Mouse (Mus musculus) testis, adult 2 months (tissue): ENCODE data around the gene Ttyh3. TPM values are rescaled to one million over a fixed set of nuclear protein-coding genes. Genes with fewer than 3 reads are reported as not detected.
A peak's percentile ranks its signal among the peaks of the same experiment; 100 is the strongest.

Experiments used
- H3K27ac ChIP-seq: fragments of 200-500 bp; 2 replicates; pipeline ENCODE4 v1.5.1; 2012; ENCODE audit warnings: low read depth, low read length; ENCODE audit not compliant: control insufficient read depth, insufficient read depth
- H3K27me3 ChIP-seq: fragments of 200-500 bp; 2 replicates; pipeline ENCODE4 v1.6.1; 2012; ENCODE audit warnings: mild to moderate bottlenecking, low read length, moderate library complexity; ENCODE audit not compliant: control insufficient read depth, insufficient read depth
- H3K36me3 ChIP-seq: fragments of 200-500 bp; 2 replicates; pipeline ENCODE4 v1.6.1; 2012; ENCODE audit warnings: mild to moderate bottlenecking, low read length; ENCODE audit not compliant: control insufficient read depth, insufficient read depth
- H3K4me1 ChIP-seq: fragments of 200-500 bp; 2 replicates; pipeline ENCODE4 v1.6.1; 2012; ENCODE audit warnings: low read length; ENCODE audit not compliant: control insufficient read depth, insufficient read depth
- H3K4me3 ChIP-seq: fragments of 200-500 bp; 2 replicates; pipeline ENCODE4 v1.5.1; 2012; ENCODE audit warnings: low read depth, mild to moderate bottlenecking, low read length, moderate library complexity, mixed read lengths; ENCODE audit not compliant: control insufficient read depth
- CTCF ChIP-seq: fragments of 200-500 bp; IDR thresholded peaks from 2 replicates; pipeline ENCODE4 v1.5.1; 2012; ENCODE audit warnings: low read depth, mild to moderate bottlenecking, inconsistent platforms, low read length, moderate library complexity; ENCODE audit not compliant: control insufficient read depth, insufficient read depth, insufficient replicate concordance
- POLR2A ChIP-seq: fragments of 200-500 bp; IDR thresholded peaks from 2 replicates; pipeline ENCODE4 v1.6.1; 2012; ENCODE audit warnings: low read depth, mild to moderate bottlenecking, inconsistent platforms, low read length, moderate library complexity; ENCODE audit not compliant: control insufficient read depth
- polyA plus RNA-seq: library from polyadenylated mRNA; depleted of rRNA; stranded (reverse); fragments of >200 nt; gene quantifications from 2 replicates; pipeline ENCODE4 v1.2.3, GENCODE M21; 2012

Gene Ttyh3
- polyA plus RNA-seq, 1 experiment: 16.2 TPM

- Histone ChIP-seq H3K4me1 (peaks cover 32% of the 10 kb centered on the region), H3K36me3 (no peaks in the 10 kb centered on the region), H3K27ac (no peak within 1 kb of the TSS; the same call in 1 of the 2 replicates), H3K4me3 (peak within 1 kb of the TSS; percentile 78), H3K27me3 (no peaks in the 10 kb centered on the region; the same call in none of the 2 replicates)
- TF ChIP-seq POLR2A: peak; percentile 2
- TF ChIP-seq CTCF: no peak
Measured at GRCm38 (mm10) chr5:140607001-140607835, 41.6 kb downstream of the Ttyh3 start, which contains the start of gene Lfng. Gene Lfng (plus strand): TSS chr5:140607320.

GRCm38 (mm10) chr5:140606386-140606785, 42.4 kb downstream of the Ttyh3 start:
- TF ChIP-seq POLR2A (no peak), CTCF (no peak)
- Histone ChIP-seq H3K4me1 (peaks cover 32% of the 10 kb centered on the region), H3K27me3 (no peaks in the 10 kb centered on the region; the same call in none of the 2 replicates), H3K4me3 (peak overlapping the region; percentile 78), H3K36me3 (no peaks in the 10 kb centered on the region), H3K27ac (no peak overlapping the region)

- Histone ChIP-seq H3K4me1 (peaks cover 25% of the 10 kb centered on the region), H3K27ac (no peak overlapping the region), H3K36me3 (no peaks in the 10 kb centered on the region), H3K4me3 (no peak overlapping the region), H3K27me3 (no peaks in the 10 kb centered on the region; the same call in none of the 2 replicates)
- TF ChIP-seq CTCF: no peak
- TF ChIP-seq POLR2A: no peak
Measured at GRCm38 (mm10) chr5:140605228-140605627, 43.6 kb downstream of the Ttyh3 start.

GRCm38 (mm10) chr5:140604386-140604785, 44.4 kb downstream of the Ttyh3 start:
- TF ChIP-seq POLR2A: no peak
- no peak for TF ChIP-seq CTCF
- no peaks in the 10 kb centered on the region for H3K36me3 ChIP-seq
- H3K4me3 ChIP-seq: no peak overlapping the region
- peaks cover 25% of the 10 kb centered on the region for H3K4me1 ChIP-seq
- H3K27me3 ChIP-seq: no peaks in the 10 kb centered on the region; the same call in none of the 2 replicates
- H3K27ac ChIP-seq: no peak overlapping the region

GRCm38 (mm10) chr5:140602540-140602939, 46.3 kb downstream of the Ttyh3 start:
- no peak overlapping the region for H3K27ac ChIP-seq
- peaks cover 19% of the 10 kb centered on the region for H3K4me1 ChIP-seq
- H3K27me3 ChIP-seq: no peaks in the 10 kb centered on the region; the same call in none of the 2 replicates
- no peak overlapping the region for H3K4me3 ChIP-seq
- no peak for TF ChIP-seq POLR2A
- no peaks in the 10 kb centered on the region for H3K36me3 ChIP-seq

- Histone ChIP-seq H3K27me3 (no peaks in the 10 kb centered on the region; the same call in 1 of the 2 replicates), H3K27ac (no peak overlapping the region), H3K4me1 (peaks cover 14% of the 10 kb centered on the region), H3K36me3 (no peaks in the 10 kb centered on the region), H3K4me3 (no peak overlapping the region)
- no peak for TF ChIP-seq CTCF
- no peak for TF ChIP-seq POLR2A
Measured at GRCm38 (mm10) chr5:140601712-140602111, 47.1 kb downstream of the Ttyh3 start.

GRCm38 (mm10) chr5:140599939-140600338, 48.9 kb downstream of the Ttyh3 start:
- Histone ChIP-seq H3K4me3 (no peak overlapping the region), H3K27me3 (no peaks in the 10 kb centered on the region), H3K36me3 (no peaks in the 10 kb centered on the region), H3K27ac (no peak overlapping the region), H3K4me1 (peaks cover 18% of the 10 kb centered on the region)
- TF ChIP-seq CTCF: no peak
